Mouse (Mus musculus) limb, embryonic 15.5 days (tissue): Measurements from ENCODE around the gene Rapgef3. TPM values are rescaled to one million over a fixed set of nuclear protein-coding genes. Genes with fewer than 3 reads are reported as not detected.
A peak's percentile ranks its signal among the peaks of the same experiment; 100 is the strongest.

Experiments used
- ATAC-seq: fragments of 200-750 bp; cut with Nextera tagmentation; 2 replicates; pipeline ENCODE4 v1.8.0; 2017; ENCODE audit warnings: low read depth, moderate TSS enrichment; ENCODE audit not compliant: insufficient number of reproducible peaks, low FRiP score, low TSS enrichment
- H3K27ac ChIP-seq: fragments of 300-500 bp; sonication (generic); 2 replicates; pipeline ENCODE4 v1.5.1; 2015; ENCODE audit warnings: moderate library complexity, mild to moderate bottlenecking, inconsistent platforms
- H3K27me3 ChIP-seq: fragments of 300-500 bp; sonication (generic); 2 replicates; pipeline ENCODE4 v1.6.1; 2015; ENCODE audit warnings: inconsistent platforms
- H3K36me3 ChIP-seq: fragments of 300-500 bp; sonication (generic); 2 replicates; pipeline ENCODE4 v1.6.1; 2015; ENCODE audit warnings: inconsistent platforms
- H3K4me1 ChIP-seq: fragments of 300-500 bp; sonication (generic); 2 replicates; pipeline ENCODE4 v1.6.1; 2015; ENCODE audit warnings: inconsistent platforms
- H3K4me2 ChIP-seq: fragments of 300-500 bp; sonication (generic); 2 replicates; pipeline ENCODE4 v1.6.1; 2015; ENCODE audit warnings: mild to moderate bottlenecking, inconsistent platforms
- H3K4me3 ChIP-seq: fragments of 300-500 bp; sonication (generic); 2 replicates; pipeline ENCODE4 v1.5.1; 2015; ENCODE audit warnings: mild to moderate bottlenecking, inconsistent platforms
- H3K9ac ChIP-seq: fragments of 300-500 bp; sonication (generic); 2 replicates; pipeline ENCODE4 v1.6.1; 2015; ENCODE audit warnings: inconsistent platforms
- H3K9me3 ChIP-seq: fragments of 300-500 bp; sonication (generic); 2 replicates; pipeline ENCODE4 v1.6.1; 2016; ENCODE audit warnings: inconsistent platforms
- WGBS: fragments of 180-500 bp; shearing (Covaris S2); methylation state at CpG from one replicate; pipeline ENCODE4 v1.1.7; 2015; 5-methylcytosine and 5-hydroxymethylcytosine counted together
- polyA plus RNA-seq: library from polyadenylated mRNA; unstranded; fragments of >200 nt; fragmentation: Nextera tagmentation; extraction: Ambion mirVana; gene quantifications from 2 replicates; pipeline ENCODE4 v1.2.1, GENCODE M21; 2015

Gene Rapgef3
- 9.8 and 10.7 TPM in 2 replicates for polyA plus RNA-seq

- WGBS = under 1% methylated on average over 44 of the region's 44 CpGs
- peak; percentile 81 for ATAC-seq
- H3K9ac ChIP-seq = peak within 1 kb of the TSS; percentile 39
Observed at GRCm38 (mm10) chr15:97767280-97768186, at the start of gene Rapgef3. TSS of gene Rapgef3 (minus strand) at chr15:97767972.

GRCm38 (mm10) chr15:97816199-97816994 lies 48.6 kb upstream of the Rapgef3 start:
- no peak overlapping the region for H3K4me3 ChIP-seq
- H3K9me3 ChIP-seq = no peaks in the 10 kb centered on the region
- ATAC-seq = no peak
- no peaks in the 10 kb centered on the region for H3K27me3 ChIP-seq
- H3K36me3 ChIP-seq = peaks cover 4% of the 10 kb centered on the region; the same call in 1 of the 2 replicates
- peaks cover 51% of the 10 kb centered on the region for H3K4me1 ChIP-seq
- no peak overlapping the region for H3K27ac ChIP-seq
- H3K9ac ChIP-seq = no peak overlapping the region
- H3K4me2 ChIP-seq = no peak overlapping the region
- 90% methylated on average over 16 of the region's 17 CpGs for WGBS

More at GRCm38 (mm10) chr15:97767280-97768186, at the start of gene Rapgef3:
- Histone ChIP-seq H3K27ac (peak within 1 kb of the TSS; percentile 78), H3K9me3 (no peaks in the 10 kb centered on the region), H3K4me2 (peak within 1 kb of the TSS; percentile 73), H3K4me3 (peak within 1 kb of the TSS; percentile 52), H3K4me1 (peaks cover 58% of the 10 kb centered on the region), H3K36me3 (no peaks in the 10 kb centered on the region), H3K27me3 (0 out of 2 replicates have a peak, but pooled peaks cover 5% of the 10 kb centered on the region)

GRCm38 (mm10) chr15:97815254-97815653 lies 47.5 kb upstream of the Rapgef3 start:
- Histone ChIP-seq H3K9me3 (no peaks in the 10 kb centered on the region), H3K4me2 (no peak overlapping the region), H3K4me3 (no peak overlapping the region), H3K27ac (no peak overlapping the region), H3K4me1 (peaks cover 45% of the 10 kb centered on the region), H3K27me3 (no peaks in the 10 kb centered on the region), H3K36me3 (peaks cover 10% of the 10 kb centered on the region; the same call in 1 of the 2 replicates), H3K9ac (no peak overlapping the region)
- no peak for ATAC-seq
- 93% methylated on average over 4 of the region's 4 CpGs for WGBS

GRCm38 (mm10) chr15:97814703-97815102 lies 46.9 kb upstream of the Rapgef3 start:
- 43% methylated on average over 5 of the region's 5 CpGs for WGBS
- Histone ChIP-seq H3K4me1 (peaks cover 43% of the 10 kb centered on the region), H3K36me3 (peaks cover 16% of the 10 kb centered on the region; the same call in 1 of the 2 replicates), H3K4me2 (no peak overlapping the region), H3K9me3 (no peaks in the 10 kb centered on the region), H3K9ac (no peak overlapping the region), H3K27me3 (no peaks in the 10 kb centered on the region), H3K27ac (0 out of 2 replicates have a peak overlapping the region, but pooled peaks have one; percentile 43), H3K4me3 (no peak overlapping the region)
- no peak for ATAC-seq

- Histone ChIP-seq H3K27ac (peak overlapping the region; percentile 54), H3K27me3 (no peaks in the 10 kb centered on the region), H3K36me3 (peaks cover 26% of the 10 kb centered on the region), H3K9ac (no peak overlapping the region), H3K4me3 (no peak overlapping the region), H3K9me3 (no peaks in the 10 kb centered on the region), H3K4me2 (no peak overlapping the region), H3K4me1 (peaks cover 43% of the 10 kb centered on the region)
- ATAC-seq = no peak
- WGBS = 57% methylated on average over 21 of the region's 21 CpGs
Observed at GRCm38 (mm10) chr15:97813452-97814204, 45.9 kb upstream of the Rapgef3 start.

GRCm38 (mm10) chr15:97812875-97813274 lies 45.1 kb upstream of the Rapgef3 start:
- Histone ChIP-seq H3K9me3 (no peaks in the 10 kb centered on the region), H3K9ac (no peak overlapping the region), H3K27me3 (no peaks in the 10 kb centered on the region), H3K4me2 (no peak overlapping the region), H3K27ac (peak overlapping the region; percentile 68), H3K4me1 (peaks cover 43% of the 10 kb centered on the region), H3K36me3 (peaks cover 34% of the 10 kb centered on the region), H3K4me3 (no peak overlapping the region)
- ATAC-seq = no peak
- WGBS = 70% methylated on average over 7 of the region's 7 CpGs

GRCm38 (mm10) chr15:97812126-97812525 lies 44.4 kb upstream of the Rapgef3 start:
- Histone ChIP-seq H3K9me3 (no peaks in the 10 kb centered on the region), H3K9ac (no peak overlapping the region), H3K4me2 (no peak overlapping the region), H3K36me3 (peaks cover 41% of the 10 kb centered on the region), H3K4me1 (peaks cover 43% of the 10 kb centered on the region), H3K27ac (peak overlapping the region; percentile 68), H3K27me3 (no peaks in the 10 kb centered on the region), H3K4me3 (no peak overlapping the region)
- WGBS = 56% methylated on average over 6 of the region's 6 CpGs
- ATAC-seq = no peak

GRCm38 (mm10) chr15:97811307-97811706 lies 43.5 kb upstream of the Rapgef3 start:
- WGBS = 86% methylated on average over 9 of the region's 9 CpGs
- H3K36me3 ChIP-seq = peaks cover 50% of the 10 kb centered on the region
- no peak for ATAC-seq

GRCm38 (mm10) chr15:97810399-97810798 lies 42.6 kb upstream of the Rapgef3 start:
- H3K9me3 ChIP-seq = no peaks in the 10 kb centered on the region
- ATAC-seq = no peak
- H3K9ac ChIP-seq = no peak overlapping the region
- H3K4me1 ChIP-seq = peaks cover 43% of the 10 kb centered on the region
- H3K4me2 ChIP-seq = no peak overlapping the region
- 92% methylated on average over 5 of the region's 5 CpGs for WGBS
- H3K27me3 ChIP-seq = no peaks in the 10 kb centered on the region
- no peak overlapping the region for H3K4me3 ChIP-seq
- no peak overlapping the region for H3K27ac ChIP-seq
- H3K36me3 ChIP-seq = peaks cover 53% of the 10 kb centered on the region

More at GRCm38 (mm10) chr15:97811307-97811706, 43.5 kb upstream of the Rapgef3 start:
- Histone ChIP-seq H3K9me3 (no peaks in the 10 kb centered on the region), H3K27me3 (no peaks in the 10 kb centered on the region), H3K4me2 (no peak overlapping the region), H3K27ac (0 out of 2 replicates have a peak overlapping the region, but pooled peaks have one; percentile 68), H3K4me1 (peaks cover 43% of the 10 kb centered on the region), H3K4me3 (no peak overlapping the region), H3K9ac (no peak overlapping the region)

GRCm38 (mm10) chr15:97809942-97810341 lies 42.2 kb upstream of the Rapgef3 start:
- 78% methylated on average over 5 of the region's 5 CpGs for WGBS
- Histone ChIP-seq H3K27me3 (no peaks in the 10 kb centered on the region), H3K4me1 (peaks cover 39% of the 10 kb centered on the region), H3K4me2 (no peak overlapping the region), H3K4me3 (no peak overlapping the region), H3K27ac (no peak overlapping the region), H3K36me3 (peaks cover 55% of the 10 kb centered on the region), H3K9ac (no peak overlapping the region), H3K9me3 (no peaks in the 10 kb centered on the region)
- ATAC-seq = no peak

- H3K9ac ChIP-seq = no peak overlapping the region
- H3K4me3 ChIP-seq = no peak overlapping the region
- H3K4me1 ChIP-seq = peaks cover 31% of the 10 kb centered on the region
- H3K36me3 ChIP-seq = peaks cover 60% of the 10 kb centered on the region
- no peaks in the 10 kb centered on the region for H3K27me3 ChIP-seq
- no peak overlapping the region for H3K4me2 ChIP-seq
- 82% methylated on average over 14 of the region's 14 CpGs for WGBS
- no peak overlapping the region for H3K27ac ChIP-seq
- no peaks in the 10 kb centered on the region for H3K9me3 ChIP-seq
- no peak for ATAC-seq
Observed at GRCm38 (mm10) chr15:97809206-97809605, 41.4 kb upstream of the Rapgef3 start.
